Mouse (Mus musculus) small intestine, adult 2 months (tissue): ENCODE results near the gene Ssc4d. TPM values are rescaled to one million over a fixed set of nuclear protein-coding genes. Genes with fewer than 3 reads are reported as not detected.

ENCODE experiments used
- H3K27ac ChIP-seq: fragments of 200-500 bp; 2 replicates; pipeline ENCODE4 v1.5.1; 2012; ENCODE audit warnings: low read depth, low read length, control low read depth, inconsistent platforms; ENCODE audit not compliant: insufficient read depth
- H3K27me3 ChIP-seq: fragments of 200-500 bp; 2 replicates; pipeline ENCODE4 v1.6.1; 2012; ENCODE audit warnings: mild to moderate bottlenecking, moderate library complexity, low read length, inconsistent platforms; ENCODE audit not compliant: control insufficient read depth, insufficient read depth
- H3K36me3 ChIP-seq: fragments of 200-500 bp; 2 replicates; pipeline ENCODE4 v1.6.1; 2012; ENCODE audit warnings: mild to moderate bottlenecking, low read length, control low read depth, inconsistent platforms; ENCODE audit not compliant: control insufficient read depth, insufficient read depth
- H3K4me1 ChIP-seq: fragments of 200-500 bp; 2 replicates; pipeline ENCODE4 v1.6.1; 2012; ENCODE audit warnings: low read length, inconsistent platforms, mixed read lengths; ENCODE audit not compliant: control insufficient read depth, insufficient read depth, insufficient read length
- H3K4me3 ChIP-seq: fragments of 200-500 bp; 2 replicates; pipeline ENCODE4 v1.5.1; 2012; ENCODE audit warnings: low read depth, mild to moderate bottlenecking, control low read depth, inconsistent platforms, low read length, moderate library complexity
- CTCF ChIP-seq: fragments of 200-500 bp; IDR thresholded peaks from 2 replicates; pipeline ENCODE4 v1.5.1; 2012; ENCODE audit warnings: low read depth, mild to moderate bottlenecking, control low read depth, inconsistent platforms, low read length, moderate library complexity, mixed read lengths; ENCODE audit not compliant: insufficient replicate concordance, insufficient read length; ENCODE audit errors: extremely low read depth
- POLR2A ChIP-seq: fragments of 200-500 bp; IDR thresholded peaks from 2 replicates; pipeline ENCODE4 v1.6.1; 2012; ENCODE audit warnings: low read depth, mild to moderate bottlenecking, control low read depth, inconsistent platforms, low read length, moderate library complexity
- WGBS: fragments of 180-500 bp; shearing (Covaris S2); methylation state at CpG from one replicate; pipeline ENCODE4 v1.1.7; 2018; 5-methylcytosine and 5-hydroxymethylcytosine counted together
- polyA plus RNA-seq: library from polyadenylated mRNA; depleted of rRNA; stranded (reverse); fragments of >200 nt; gene quantifications from 2 replicates; pipeline ENCODE4 v1.2.3, GENCODE M21; 2012; rRNA removed

Gene Ssc4d
- polyA plus RNA-seq, 1 experiment = 3.9 TPM

- WGBS = 87% methylated on average over 3 of the region's 3 CpGs
- Histone ChIP-seq H3K36me3 (peaks cover 6% of the 10 kb centered on the region), H3K27me3 (no peaks in the 10 kb centered on the region), H3K4me1 (peaks cover 2% of the 10 kb centered on the region; the same call in 1 of the 2 replicates), H3K27ac (no peak overlapping the region), H3K4me3 (no peak overlapping the region)
- TF ChIP-seq CTCF (no peak), POLR2A (no peak)
These were observed 57.7 kb downstream of the Ssc4d start for GRCm38 (mm10) chr5:135916601-135917000.

GRCm38 (mm10) chr5:135916051-135916565, 58.2 kb downstream of the Ssc4d start:
- WGBS = 76% methylated on average over 6 of the region's 6 CpGs
- TF ChIP-seq POLR2A (no peak), CTCF (no peak)
- H3K4me3 ChIP-seq = no peak overlapping the region
- H3K4me1 ChIP-seq = peaks cover 2% of the 10 kb centered on the region; the same call in 1 of the 2 replicates
- no peaks in the 10 kb centered on the region for H3K27me3 ChIP-seq
- peaks cover 10% of the 10 kb centered on the region for H3K36me3 ChIP-seq
- H3K27ac ChIP-seq = no peak overlapping the region

- H3K4me3 ChIP-seq = no peak overlapping the region
- H3K4me1 ChIP-seq = peaks cover 2% of the 10 kb centered on the region; the same call in 1 of the 2 replicates
- 75% methylated on average over 6 of the region's 6 CpGs for WGBS
- TF ChIP-seq POLR2A = no peak
- no peak for TF ChIP-seq CTCF
- no peaks in the 10 kb centered on the region for H3K27me3 ChIP-seq
- H3K36me3 ChIP-seq = peaks cover 25% of the 10 kb centered on the region
- H3K27ac ChIP-seq = peak overlapping the region; percentile 49
These were observed 60.2 kb downstream of the Ssc4d start for GRCm38 (mm10) chr5:135914156-135914555.

GRCm38 (mm10) chr5:135913201-135913600, 61.1 kb downstream of the Ssc4d start:
- no peak overlapping the region for H3K27ac ChIP-seq
- H3K4me1 ChIP-seq = peaks cover 2% of the 10 kb centered on the region; the same call in 1 of the 2 replicates
- H3K36me3 ChIP-seq = peaks cover 26% of the 10 kb centered on the region
- WGBS = 73% methylated on average over 5 of the region's 5 CpGs
- TF ChIP-seq POLR2A (no peak), CTCF (no peak)
- H3K27me3 ChIP-seq = no peaks in the 10 kb centered on the region
- no peak overlapping the region for H3K4me3 ChIP-seq

- H3K36me3 ChIP-seq = peaks cover 29% of the 10 kb centered on the region
- 0 out of 2 replicates have a peak, but pooled peaks cover 3% of the 10 kb centered on the region for H3K4me1 ChIP-seq
- no peaks in the 10 kb centered on the region for H3K27me3 ChIP-seq
- 81% methylated on average over 11 of the region's 11 CpGs for WGBS
- no peak for TF ChIP-seq CTCF
- no peak for TF ChIP-seq POLR2A
- no peak overlapping the region for H3K27ac ChIP-seq
- no peak overlapping the region for H3K4me3 ChIP-seq
These were observed 62.6 kb downstream of the Ssc4d start for GRCm38 (mm10) chr5:135911633-135912220.

- no peaks in the 10 kb centered on the region for H3K27me3 ChIP-seq
- H3K4me1 ChIP-seq = peaks cover 1% of the 10 kb centered on the region; the same call in 1 of the 2 replicates
- TF ChIP-seq POLR2A (no peak), CTCF (no peak)
- no peak overlapping the region for H3K27ac ChIP-seq
- peaks cover 29% of the 10 kb centered on the region for H3K36me3 ChIP-seq
- 89% methylated on average over 25 of the region's 25 CpGs for WGBS
- no peak overlapping the region for H3K4me3 ChIP-seq
These were observed 63.5 kb downstream of the Ssc4d start for GRCm38 (mm10) chr5:135910813-135911212.

Other genes with a start within 250 kb of the Ssc4d start
- 111 and 261 TPM in 2 replicates for gene Tmem120a, start 230.1 kb downstream of the Ssc4d start, polyA plus RNA-seq
- 0.15 and 0.19 TPM in 2 replicates for gene Styxl1, start 196.1 kb downstream of the Ssc4d start, polyA plus RNA-seq
- 1,632 and 2,398 TPM in 2 replicates for gene Mdh2, start 196.1 kb downstream of the Ssc4d start, polyA plus RNA-seq
- gene Srrm3, start 167.6 kb downstream of the Ssc4d start, polyA plus RNA-seq = 0.19 and 0.42 TPM in 2 replicates
- gene Hspb1, start 86.6 kb downstream of the Ssc4d start, polyA plus RNA-seq = 91.6 and 121 TPM in 2 replicates
- gene Ywhag, start 39.9 kb downstream of the Ssc4d start, polyA plus RNA-seq = 21.2 and 27.3 TPM in 2 replicates
- gene Zp3, start 5.6 kb upstream of the Ssc4d start, polyA plus RNA-seq = not detected in 2 replicates
- 8.7 and 17.6 TPM in 2 replicates for gene Dtx2, start 20.3 kb upstream of the Ssc4d start, polyA plus RNA-seq
- gene Upk3b, start 64.0 kb upstream of the Ssc4d start, polyA plus RNA-seq = 1.4 and 3.7 TPM in 2 replicates
- 0.76 and 1.7 TPM in 2 replicates for gene Upk3bl, start 80.0 kb upstream of the Ssc4d start, polyA plus RNA-seq
- gene Rasa4, start 109.4 kb upstream of the Ssc4d start, polyA plus RNA-seq = 16.5 and 42.8 TPM in 2 replicates
- gene Polr2j, start 142.1 kb upstream of the Ssc4d start, polyA plus RNA-seq = 29.3 and 48.4 TPM in 2 replicates
- gene Lrwd1, start 161.5 kb upstream of the Ssc4d start, polyA plus RNA-seq = 8.9 and 16.9 TPM in 2 replicates
- gene Alkbh4, start 161.6 kb upstream of the Ssc4d start, polyA plus RNA-seq = 11.2 and 25.3 TPM in 2 replicates
- gene Orai2, start 196.2 kb upstream of the Ssc4d start, polyA plus RNA-seq = 28.9 and 31.4 TPM in 2 replicates
- 5.5 and 8.4 TPM in 2 replicates for gene Prkrip1, start 224.4 kb upstream of the Ssc4d start, polyA plus RNA-seq